Mouse (Mus musculus) thymus, postnatal 0 days (tissue): ENCODE measurements at regions not wholly inside any gene's neighbourhood (a gene's known extent, or its start where the extent isn't known, plus 50 kb on each side); places are given as distances from the start of the nearest gene placed in this dataset.

Experiments used
- DNase-seq: peaks from one replicate; pipeline ENCODE4 v3.0.0-alpha.2; 2015; ENCODE audit warnings: low spot score

- no peak for DNase-seq
Measured at GRCm38 (mm10) chr6:93395296-93395695, 452.0 kb upstream of the Adamts9 start.

- DNase-seq = no peak
Measured at GRCm38 (mm10) chr6:93393551-93393950, 450.3 kb upstream of the Adamts9 start.

GRCm38 (mm10) chr6:93392402-93392801 lies 449.1 kb upstream of the Adamts9 start:
- DNase-seq = no peak

DNA sequence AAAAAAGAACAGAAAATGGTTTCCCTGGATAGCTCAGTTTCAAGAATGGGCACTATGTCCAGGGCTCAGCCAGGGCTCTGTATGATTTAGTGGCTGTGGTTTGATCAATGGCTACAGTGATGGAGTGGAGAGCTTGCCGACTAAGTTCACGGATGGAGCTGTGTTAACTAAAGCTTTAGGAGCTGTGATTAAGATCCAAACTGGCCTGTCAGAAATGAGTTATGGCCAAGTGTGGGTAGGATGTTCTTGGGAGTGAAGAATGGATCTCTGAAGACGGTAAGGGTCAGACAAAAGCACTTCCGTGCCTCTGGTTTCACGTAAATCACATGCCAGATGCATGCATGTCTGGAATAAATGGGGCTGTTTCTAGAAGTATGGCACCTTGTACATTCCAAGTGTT lies 447.9 kb upstream of the Adamts9 start:
- no peak for DNase-seq

- DNase-seq = no peak
Measured at GRCm38 (mm10) chr6:93371341-93371740, 428.0 kb upstream of the Adamts9 start.

DNA sequence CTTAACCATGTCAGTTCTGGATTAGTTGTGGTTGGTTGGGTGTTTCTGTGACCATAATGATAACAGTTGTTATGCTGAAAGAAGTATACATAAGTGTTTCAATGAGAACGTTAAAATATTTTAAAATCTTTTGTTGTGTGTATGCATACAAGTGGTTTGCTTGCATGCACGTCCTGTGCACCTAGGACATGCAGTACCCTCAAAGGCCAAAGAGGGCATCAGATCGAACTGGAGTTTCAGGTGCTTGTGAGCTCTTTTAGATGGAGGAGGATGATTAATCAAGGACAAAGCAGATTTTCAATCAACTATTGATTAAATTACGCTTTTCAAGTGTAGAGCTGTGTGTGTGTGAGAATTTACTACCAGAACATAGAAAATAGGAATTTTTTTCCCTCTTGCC lies 420.6 kb upstream of the Adamts9 start:
- no peak for DNase-seq

DNA sequence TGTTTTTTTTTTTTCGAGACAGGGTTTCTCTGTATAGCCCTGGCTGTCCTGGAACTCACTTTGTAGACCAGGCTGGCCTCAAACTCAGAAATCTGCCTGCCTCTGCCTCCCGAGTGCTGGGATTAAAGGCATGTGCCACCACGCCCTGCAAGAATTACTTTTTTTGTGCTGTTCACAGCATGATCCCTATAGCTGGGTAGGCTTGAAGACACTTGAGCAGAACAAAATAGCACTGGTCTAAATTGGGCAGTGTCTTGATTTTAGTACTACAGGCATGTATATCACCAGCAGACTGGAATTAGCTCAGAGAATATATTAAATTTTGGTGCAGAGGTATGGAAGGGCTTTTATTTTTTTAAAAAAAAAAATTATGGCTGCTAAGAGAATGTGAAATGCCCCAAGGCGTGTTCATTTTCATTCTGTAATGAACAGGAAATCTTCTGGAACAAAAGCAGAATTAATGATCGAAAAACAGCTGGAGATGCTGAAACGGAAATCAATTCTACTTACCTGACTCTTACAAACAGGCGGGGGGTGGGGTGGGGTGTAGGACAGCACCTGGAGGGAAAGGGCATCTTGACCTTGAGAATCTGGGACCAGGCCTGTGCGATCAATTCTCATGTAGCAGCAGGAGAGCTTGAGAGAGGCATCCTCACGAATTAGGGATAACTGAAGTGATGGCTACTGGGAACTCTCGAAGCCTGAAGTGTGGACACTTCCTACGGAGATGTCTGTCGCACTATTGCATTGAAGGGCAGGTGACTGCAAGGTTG lies 410.2 kb upstream of the Adamts9 start:
- DNase-seq = no peak

GRCm38 (mm10) chr6:93349936-93350700 lies 406.8 kb upstream of the Adamts9 start:
- DNase-seq = no peak

- DNase-seq = no peak
Measured at GRCm38 (mm10) chr6:93348141-93348540, 404.8 kb upstream of the Adamts9 start.

- DNase-seq = no peak
Measured at GRCm38 (mm10) chr6:93328683-93329082, 385.4 kb upstream of the Adamts9 start.

DNA sequence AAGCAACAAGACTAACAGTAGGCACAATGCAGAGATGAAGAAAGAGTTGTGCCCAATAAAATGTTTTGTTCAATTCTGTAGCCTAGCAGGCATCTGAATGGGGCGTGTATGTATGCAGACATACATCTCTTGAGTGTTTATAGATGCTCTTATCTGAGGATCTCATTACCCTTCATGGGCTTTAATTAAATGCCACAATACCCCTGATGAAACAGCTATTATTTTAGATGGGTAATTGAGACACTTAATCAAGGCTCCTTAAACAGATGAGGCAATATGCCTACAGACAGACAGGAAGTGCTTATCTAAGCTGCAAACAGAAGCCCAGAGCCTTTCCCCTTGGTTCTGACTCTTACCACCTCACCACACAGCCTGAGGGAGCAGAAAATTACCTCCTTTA lies 384.6 kb upstream of the Adamts9 start:
- DNase-seq = no peak

DNA sequence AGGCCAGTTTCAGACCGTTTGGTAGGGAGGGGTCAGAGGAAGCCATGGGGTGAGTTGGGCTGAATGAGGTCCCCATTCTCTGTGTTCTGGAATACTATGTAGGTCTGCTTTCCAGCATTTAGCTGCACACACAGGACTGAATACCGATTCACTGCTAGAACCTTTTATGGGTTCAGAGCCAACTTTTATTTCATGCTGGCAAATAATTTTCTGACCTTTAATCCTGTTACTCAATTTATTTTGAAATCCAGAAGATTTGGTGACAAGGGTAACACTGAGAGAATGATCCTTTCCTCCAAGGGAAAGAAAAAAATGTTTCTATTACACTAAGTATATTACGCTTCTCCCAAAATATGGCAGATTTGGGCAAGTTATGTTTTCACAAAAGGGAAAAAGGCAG lies 380.6 kb upstream of the Adamts9 start:
- DNase-seq = no peak

- DNase-seq = no peak
Measured at GRCm38 (mm10) chr6:93314625-93315024, 371.3 kb upstream of the Adamts9 start.

DNA sequence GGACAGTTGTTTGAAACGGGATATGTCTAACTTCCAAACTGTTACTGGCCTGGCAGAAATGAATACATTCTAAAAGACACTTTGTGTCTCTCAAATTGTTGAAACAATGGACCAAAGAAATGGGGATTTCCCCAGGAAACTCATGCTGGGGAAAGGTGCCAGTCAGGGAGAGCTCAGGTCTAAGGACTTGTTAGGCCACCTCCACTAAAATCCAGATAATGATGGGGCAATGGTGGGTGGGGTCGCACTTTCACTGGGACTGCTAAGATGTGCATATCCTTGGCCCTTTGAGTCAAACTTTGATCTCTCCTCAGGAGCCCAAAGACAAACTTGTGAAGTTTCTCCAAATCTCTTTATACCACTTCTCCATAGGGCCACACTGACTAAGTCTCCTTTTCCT lies 361.9 kb upstream of the Adamts9 start:
- DNase-seq = no peak

GRCm38 (mm10) chr6:93297975-93298374 lies 354.7 kb upstream of the Adamts9 start:
- DNase-seq = no peak

GRCm38 (mm10) chr6:93291711-93292110 lies 348.4 kb upstream of the Adamts9 start:
- no peak for DNase-seq

GRCm38 (mm10) chr6:93288421-93288820 lies 345.1 kb upstream of the Adamts9 start:
- DNase-seq = no peak

DNA sequence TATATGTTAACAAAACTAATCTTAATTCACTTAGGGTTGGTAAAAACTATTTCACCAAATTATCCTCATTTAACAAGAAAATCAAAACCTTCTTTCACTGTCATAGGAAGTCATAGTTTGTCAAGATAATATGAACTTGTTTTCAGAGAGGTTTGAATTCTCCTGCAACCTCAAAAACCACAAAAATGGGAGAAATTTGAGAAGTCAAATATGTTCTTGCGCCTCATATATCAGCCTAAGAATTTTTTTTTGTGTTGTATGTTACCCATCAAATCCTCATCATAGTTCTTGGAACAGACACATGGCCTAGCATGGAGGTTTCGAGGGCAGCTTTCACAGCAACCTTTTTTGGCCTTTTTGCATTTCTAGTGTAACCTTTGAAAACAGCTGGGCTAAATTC lies 342.5 kb upstream of the Adamts9 start:
- no peak for DNase-seq

GRCm38 (mm10) chr6:93281530-93281929 lies 338.2 kb upstream of the Adamts9 start:
- DNase-seq = no peak

GRCm38 (mm10) chr6:93273917-93274513 lies 330.7 kb upstream of the Adamts9 start:
- DNase-seq = no peak

- no peak for DNase-seq
Measured at GRCm38 (mm10) chr6:93272206-93272605, 328.9 kb upstream of the Adamts9 start.

GRCm38 (mm10) chr6:93266826-93267225 lies 323.5 kb upstream of the Adamts9 start:
- DNase-seq = no peak
